Mouse (Mus musculus): ENCODE measurements at regions not wholly inside any gene's neighbourhood (a gene's known extent, or its start where the extent isn't known, plus 50 kb on each side); places are given as distances from the start of the nearest gene placed in this dataset.

- Histone ChIP-seq H3K27ac (no peak overlapping the region), H3K9ac (no peak overlapping the region), H3K4me3 (replicated peaks; ENCODE audit: low read length) (no peak overlapping the region), H3K36me3 (replicated peaks; ENCODE audit: control insufficient read depth, insufficient read depth) (no peaks in the 10 kb centered on the region), H3K27me3 (ENCODE audit: control insufficient read depth, insufficient read depth, low read length) (no peaks in the 10 kb centered on the region), H3K4me2 (replicated peaks) (no peak overlapping the region), H3K9me3 (ENCODE audit: control insufficient read depth, low read length) (no peaks in the 10 kb centered on the region), H3K4me1 (replicated peaks; ENCODE audit: control insufficient read depth, insufficient read depth, low read length) (no peaks in the 10 kb centered on the region)
- DNase-seq (ENCODE audit: low spot score) (no peak), ATAC-seq (ENCODE audit: low FRiP score) (no peak)
- 100% methylated on average over 1 of the region's 1 CpGs for WGBS
These were observed 65.6 kb downstream of the En1 start for GRCm38 (mm10) chr1:120667776-120668175.

GRCm38 (mm10) chr1:120683532-120684245 lies 81.5 kb downstream of the En1 start:
- WGBS, result 60% methylated on average over 12 of the region's 12 CpGs
- Histone ChIP-seq H3K9me3 (ENCODE audit: control insufficient read depth, low read length) (no peaks in the 10 kb centered on the region), H3K9ac (no peak overlapping the region), H3K27me3 (ENCODE audit: control insufficient read depth, insufficient read depth, low read length) (no peaks in the 10 kb centered on the region), H3K4me1 (replicated peaks; ENCODE audit: control insufficient read depth, insufficient read depth, low read length) (no peaks in the 10 kb centered on the region), H3K36me3 (replicated peaks; ENCODE audit: control insufficient read depth, insufficient read depth) (no peaks in the 10 kb centered on the region), H3K4me2 (replicated peaks) (no peak overlapping the region), H3K27ac (no peak overlapping the region), H3K4me3 (replicated peaks; ENCODE audit: low read length) (no peak overlapping the region)
- DNase-seq (ENCODE audit: low spot score) (no peak), ATAC-seq (ENCODE audit: low FRiP score) (no peak)

GRCm38 (mm10) chr1:120685650-120686244 lies 83.5 kb downstream of the En1 start:
- Histone ChIP-seq H3K4me3 (replicated peaks; ENCODE audit: low read length) (no peak overlapping the region), H3K27ac (no peak overlapping the region), H3K9ac (no peak overlapping the region), H3K4me2 (replicated peaks) (no peak overlapping the region), H3K27me3 (ENCODE audit: control insufficient read depth, insufficient read depth, low read length) (no peaks in the 10 kb centered on the region), H3K4me1 (replicated peaks; ENCODE audit: control insufficient read depth, insufficient read depth, low read length) (no peaks in the 10 kb centered on the region), H3K36me3 (replicated peaks; ENCODE audit: control insufficient read depth, insufficient read depth) (no peaks in the 10 kb centered on the region), H3K9me3 (ENCODE audit: control insufficient read depth, low read length) (no peaks in the 10 kb centered on the region)
- 53% methylated on average over 6 of the region's 6 CpGs for WGBS
- ATAC-seq (ENCODE audit: low FRiP score), result peak; percentile 55; the same call in 1 of the 2 replicates
- no peak for DNase-seq (ENCODE audit: low spot score)

- Histone ChIP-seq H3K27ac (no peak overlapping the region), H3K27me3 (ENCODE audit: control insufficient read depth, insufficient read depth, low read length) (no peaks in the 10 kb centered on the region), H3K9me3 (ENCODE audit: control insufficient read depth, low read length) (no peaks in the 10 kb centered on the region), H3K9ac (no peak overlapping the region), H3K36me3 (replicated peaks; ENCODE audit: control insufficient read depth, insufficient read depth) (no peaks in the 10 kb centered on the region), H3K4me1 (replicated peaks; ENCODE audit: control insufficient read depth, insufficient read depth, low read length) (no peaks in the 10 kb centered on the region), H3K4me3 (replicated peaks; ENCODE audit: low read length) (no peak overlapping the region), H3K4me2 (replicated peaks) (no peak overlapping the region)
- no peak for ATAC-seq (ENCODE audit: low FRiP score)
- WGBS, result 97% methylated on average over 2 of the region's 2 CpGs
- DNase-seq (ENCODE audit: low spot score), result no peak
These were observed 89.4 kb downstream of the En1 start for GRCm38 (mm10) chr1:120691571-120691970.

GRCm38 (mm10) chr1:120698189-120698588 lies 96.0 kb downstream of the En1 start:
- no peak for ATAC-seq (ENCODE audit: low FRiP score)
- Histone ChIP-seq H3K27ac (no peak overlapping the region), H3K36me3 (replicated peaks; ENCODE audit: control insufficient read depth, insufficient read depth) (no peaks in the 10 kb centered on the region), H3K4me2 (replicated peaks) (no peak overlapping the region), H3K4me1 (replicated peaks; ENCODE audit: control insufficient read depth, insufficient read depth, low read length) (no peaks in the 10 kb centered on the region), H3K27me3 (ENCODE audit: control insufficient read depth, insufficient read depth, low read length) (no peaks in the 10 kb centered on the region), H3K9me3 (ENCODE audit: control insufficient read depth, low read length) (0 out of 2 replicates have a peak, but pooled peaks cover 4% of the 10 kb centered on the region), H3K4me3 (replicated peaks; ENCODE audit: low read length) (no peak overlapping the region), H3K9ac (no peak overlapping the region)
- 78% methylated on average over 4 of the region's 4 CpGs for WGBS
- no peak for DNase-seq (ENCODE audit: low spot score)

GRCm38 (mm10) chr1:120704201-120704600 lies 102.0 kb downstream of the En1 start:
- H3K27me3 ChIP-seq (ENCODE audit: control insufficient read depth, insufficient read depth, low read length), result no peaks in the 10 kb centered on the region
- H3K27ac ChIP-seq, result no peak overlapping the region
- no peak for DNase-seq (ENCODE audit: low spot score)
- no peak overlapping the region for H3K9ac ChIP-seq
- H3K36me3 ChIP-seq (replicated peaks; ENCODE audit: control insufficient read depth, insufficient read depth), result no peaks in the 10 kb centered on the region
- 56% methylated on average over 5 of the region's 5 CpGs for WGBS
- no peak overlapping the region for H3K4me2 ChIP-seq (replicated peaks)
- H3K9me3 ChIP-seq (ENCODE audit: control insufficient read depth, low read length), result no peaks in the 10 kb centered on the region
- no peak overlapping the region for H3K4me3 ChIP-seq (replicated peaks; ENCODE audit: low read length)
- ATAC-seq (ENCODE audit: low FRiP score), result no peak
- no peaks in the 10 kb centered on the region for H3K4me1 ChIP-seq (replicated peaks; ENCODE audit: control insufficient read depth, insufficient read depth, low read length)

- no peak overlapping the region for H3K27ac ChIP-seq
- no peaks in the 10 kb centered on the region for H3K9me3 ChIP-seq (ENCODE audit: control insufficient read depth, low read length)
- no peak overlapping the region for H3K4me3 ChIP-seq (replicated peaks; ENCODE audit: low read length)
- H3K9ac ChIP-seq, result no peak overlapping the region
- H3K36me3 ChIP-seq (replicated peaks; ENCODE audit: control insufficient read depth, insufficient read depth), result no peaks in the 10 kb centered on the region
- WGBS, result 79% methylated on average over 1 of the region's 1 CpGs
- DNase-seq (ENCODE audit: low spot score), result no peak
- no peak overlapping the region for H3K4me2 ChIP-seq (replicated peaks)
- ATAC-seq (ENCODE audit: low FRiP score), result no peak
- H3K27me3 ChIP-seq (ENCODE audit: control insufficient read depth, insufficient read depth, low read length), result no peaks in the 10 kb centered on the region
- H3K4me1 ChIP-seq (replicated peaks; ENCODE audit: control insufficient read depth, insufficient read depth, low read length), result no peaks in the 10 kb centered on the region
These were observed 103.8 kb downstream of the En1 start for GRCm38 (mm10) chr1:120706011-120706410.

- H3K9ac ChIP-seq, result no peak overlapping the region
- ATAC-seq (ENCODE audit: low FRiP score) (no peak), DNase-seq (ENCODE audit: low spot score) (no peak)
- H3K4me1 ChIP-seq (replicated peaks; ENCODE audit: control insufficient read depth, insufficient read depth, low read length), result no peaks in the 10 kb centered on the region
- no peaks in the 10 kb centered on the region for H3K27me3 ChIP-seq (ENCODE audit: control insufficient read depth, insufficient read depth, low read length)
- H3K9me3 ChIP-seq (ENCODE audit: control insufficient read depth, low read length), result no peaks in the 10 kb centered on the region
- WGBS, result 79% methylated on average over 5 of the region's 5 CpGs
- no peaks in the 10 kb centered on the region for H3K36me3 ChIP-seq (replicated peaks; ENCODE audit: control insufficient read depth, insufficient read depth)
- no peak overlapping the region for H3K27ac ChIP-seq
- no peak overlapping the region for H3K4me3 ChIP-seq (replicated peaks; ENCODE audit: low read length)
- H3K4me2 ChIP-seq (replicated peaks), result no peak overlapping the region
These were observed 106.3 kb downstream of the En1 start for GRCm38 (mm10) chr1:120708511-120708910.

- no peak overlapping the region for H3K9ac ChIP-seq
- 0 out of 2 replicates have a peak, but pooled peaks cover 3% of the 10 kb centered on the region for H3K9me3 ChIP-seq (ENCODE audit: control insufficient read depth, low read length)
- no peak overlapping the region for H3K27ac ChIP-seq
- no peak overlapping the region for H3K4me2 ChIP-seq (replicated peaks)
- H3K27me3 ChIP-seq (ENCODE audit: control insufficient read depth, insufficient read depth, low read length), result no peaks in the 10 kb centered on the region
- DNase-seq (ENCODE audit: low spot score) (no peak), ATAC-seq (ENCODE audit: low FRiP score) (no peak)
- WGBS, result 83% methylated on average over 9 of the region's 9 CpGs
- H3K4me1 ChIP-seq (replicated peaks; ENCODE audit: control insufficient read depth, insufficient read depth, low read length), result no peaks in the 10 kb centered on the region
- H3K4me3 ChIP-seq (replicated peaks; ENCODE audit: low read length), result no peak overlapping the region
- no peaks in the 10 kb centered on the region for H3K36me3 ChIP-seq (replicated peaks; ENCODE audit: control insufficient read depth, insufficient read depth)
These were observed 113.1 kb downstream of the En1 start for GRCm38 (mm10) chr1:120715105-120715877.
